Mouse (Mus musculus): Measurements from ENCODE around the gene Bsdc1.

Bsdc1 gene

DNA sequence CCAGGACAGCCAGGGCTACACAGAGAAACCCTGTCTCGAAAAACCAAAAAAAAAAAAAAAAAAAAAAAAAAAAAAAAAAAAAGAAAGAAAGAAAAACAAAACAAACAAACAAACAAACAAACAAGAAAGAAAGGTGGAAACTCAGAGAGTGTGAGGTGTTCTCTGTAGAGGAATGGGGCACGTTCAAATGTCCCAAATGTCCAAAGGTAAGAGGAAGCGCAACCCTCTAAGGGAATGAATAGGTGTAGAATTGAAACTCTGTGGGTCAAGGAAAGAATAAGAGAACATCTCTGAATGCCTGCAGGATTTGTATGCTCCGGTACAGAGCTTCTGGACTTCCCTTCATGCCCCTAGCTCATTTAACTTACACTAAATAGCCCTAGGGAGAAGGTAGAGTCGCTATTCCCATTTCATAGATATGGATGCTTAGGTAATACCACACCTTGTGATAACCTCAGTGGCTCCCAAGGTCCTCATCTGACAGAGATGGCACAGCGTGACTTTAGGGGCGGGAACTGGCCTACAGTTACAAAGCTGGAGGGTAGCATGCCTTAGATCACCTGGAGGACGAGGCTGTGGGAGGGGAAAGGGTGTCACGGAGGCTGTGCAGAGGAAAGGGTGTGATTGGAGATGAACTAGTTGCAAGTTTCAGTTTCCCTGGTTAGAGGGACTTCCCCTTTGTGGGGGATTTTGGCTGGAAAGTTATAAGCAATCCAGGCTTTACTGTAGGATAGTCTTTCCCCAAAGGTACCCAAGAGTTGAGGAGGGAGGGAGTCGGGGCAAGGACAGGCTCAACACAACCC is 46.3 kb downstream of the Bsdc1 start:
- H3K9me3 ChIP-seq (ENCODE audit: low read length) = no peaks in the 10 kb centered on the region
- no peaks in the 10 kb centered on the region for H3K27me3 ChIP-seq (ENCODE audit: insufficient read depth, low read length)
- TF ChIP-seq POU5F1 (IDR thresholded peaks at IDR 0.05; ENCODE audit: borderline replicate concordance, low read length) (no peak), CTCF (conservative IDR thresholded peaks at IDR 0.05; ENCODE audit: low read length) (no peak), NANOG (IDR thresholded peaks at IDR 0.05; ENCODE audit: borderline replicate concordance, low read length) (no peak)
- H3K4me1 ChIP-seq (replicated peaks; ENCODE audit: low read depth, low read length) = peaks cover 87% of the 10 kb centered on the region
- H3K36me3 ChIP-seq (ENCODE audit: insufficient read depth, low read length) = no peaks in the 10 kb centered on the region
- H3K4me3 ChIP-seq (replicated peaks; ENCODE audit: low read length) = no peak overlapping the region; the same call in 1 of the 2 replicates

DNA sequence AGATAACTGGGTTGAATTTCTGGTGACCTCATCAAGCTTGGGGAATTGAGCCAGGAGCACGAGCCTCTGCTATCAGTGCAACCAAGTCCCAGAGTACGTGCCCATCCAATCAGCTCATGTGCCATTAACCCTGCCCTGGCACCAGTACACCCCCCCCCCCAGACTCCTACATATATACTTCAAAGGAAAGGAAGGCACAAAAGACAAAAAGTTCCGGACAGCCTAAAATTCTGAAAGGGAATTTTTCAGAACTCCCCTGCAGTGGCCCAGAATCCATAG is 46.8 kb downstream of the Bsdc1 start:
- peaks cover 86% of the 10 kb centered on the region for H3K4me1 ChIP-seq (replicated peaks; ENCODE audit: low read depth, low read length)
- H3K4me3 ChIP-seq (replicated peaks; ENCODE audit: low read length) = no peak overlapping the region; the same call in 1 of the 2 replicates
- no peaks in the 10 kb centered on the region for H3K9me3 ChIP-seq (ENCODE audit: low read length)
- no peaks in the 10 kb centered on the region for H3K36me3 ChIP-seq (ENCODE audit: insufficient read depth, low read length)
- TF ChIP-seq CTCF (conservative IDR thresholded peaks at IDR 0.05; ENCODE audit: low read length) (no peak), NANOG (IDR thresholded peaks at IDR 0.05; ENCODE audit: borderline replicate concordance, low read length) (no peak), POU5F1 (IDR thresholded peaks at IDR 0.05; ENCODE audit: borderline replicate concordance, low read length) (no peak)
- no peaks in the 10 kb centered on the region for H3K27me3 ChIP-seq (ENCODE audit: insufficient read depth, low read length)

DNA sequence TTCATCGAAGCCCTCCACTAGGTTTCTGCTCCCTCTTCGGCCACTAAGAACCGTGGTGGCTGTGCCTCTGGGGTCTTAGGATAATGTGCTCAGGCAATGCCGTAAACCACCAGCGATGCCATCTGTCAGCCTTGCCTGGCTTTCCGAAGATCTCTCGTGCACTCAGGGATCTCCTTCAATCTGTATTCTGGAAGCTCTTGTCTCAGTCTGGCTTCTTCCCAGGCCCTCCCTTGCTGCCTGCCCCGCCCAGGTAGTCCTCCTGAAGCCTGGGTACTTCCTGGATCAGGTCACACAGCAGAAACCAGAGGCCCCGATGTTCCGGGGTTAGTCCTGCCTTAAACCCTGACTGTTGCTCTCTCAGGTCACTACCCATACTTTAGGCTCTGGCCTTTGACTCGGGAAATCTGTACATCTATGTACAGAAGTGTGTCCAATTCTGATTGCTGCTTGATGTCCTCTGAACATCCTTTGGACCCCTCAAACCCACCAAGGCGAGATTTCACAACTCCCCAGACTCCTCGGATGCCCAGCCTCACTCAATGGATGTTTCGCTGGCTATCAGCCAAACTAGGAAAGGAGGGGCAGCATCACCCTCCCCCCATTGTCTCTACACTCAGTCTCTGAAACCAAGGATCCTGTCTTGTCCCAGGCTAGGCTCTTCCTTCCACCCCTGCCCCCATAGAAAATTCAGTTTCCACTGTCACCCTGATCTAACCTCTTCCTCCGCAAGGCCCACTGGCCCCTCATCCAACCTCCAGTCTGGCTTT is 47.6 kb downstream of the Bsdc1 start:
- Histone ChIP-seq H3K4me3 (replicated peaks; ENCODE audit: low read length) (peak overlapping the region; percentile 43), H3K36me3 (ENCODE audit: insufficient read depth, low read length) (no peaks in the 10 kb centered on the region), H3K27me3 (ENCODE audit: insufficient read depth, low read length) (no peaks in the 10 kb centered on the region), H3K4me1 (replicated peaks; ENCODE audit: low read depth, low read length) (peaks cover 78% of the 10 kb centered on the region), H3K9me3 (ENCODE audit: low read length) (no peaks in the 10 kb centered on the region)
- TF ChIP-seq CTCF (conservative IDR thresholded peaks at IDR 0.05; ENCODE audit: low read length) = no peak
- TF ChIP-seq POU5F1 (IDR thresholded peaks at IDR 0.05; ENCODE audit: borderline replicate concordance, low read length) = no peak
- no peak for TF ChIP-seq NANOG (IDR thresholded peaks at IDR 0.05; ENCODE audit: borderline replicate concordance, low read length)

DNA sequence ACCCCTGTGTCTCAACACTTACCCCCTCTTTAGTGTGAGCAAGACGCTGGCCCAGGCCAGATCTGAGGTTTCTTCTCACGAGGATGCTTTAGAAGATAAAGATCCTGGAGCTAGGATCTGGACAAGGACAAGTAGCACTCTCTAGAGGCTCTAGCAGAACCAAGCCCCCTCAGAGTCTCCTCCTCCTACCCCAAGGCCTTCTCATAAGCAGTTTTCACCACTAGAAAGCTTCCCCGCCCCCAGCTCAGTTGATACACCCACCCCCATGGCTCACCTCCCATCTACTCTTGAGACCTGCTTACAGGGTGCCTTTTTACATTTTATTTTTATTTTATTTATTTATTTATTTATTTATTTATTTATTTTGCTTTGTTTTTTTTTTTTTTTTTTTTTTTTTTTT is 48.3 kb downstream of the Bsdc1 start:
- Histone ChIP-seq H3K36me3 (ENCODE audit: insufficient read depth, low read length) (peaks cover 2% of the 10 kb centered on the region), H3K4me1 (replicated peaks; ENCODE audit: low read depth, low read length) (peaks cover 72% of the 10 kb centered on the region), H3K9me3 (ENCODE audit: low read length) (no peaks in the 10 kb centered on the region), H3K4me3 (replicated peaks; ENCODE audit: low read length) (peak overlapping the region; percentile 43), H3K27me3 (ENCODE audit: insufficient read depth, low read length) (no peaks in the 10 kb centered on the region)
- TF ChIP-seq POU5F1 (IDR thresholded peaks at IDR 0.05; ENCODE audit: borderline replicate concordance, low read length) (no peak), NANOG (IDR thresholded peaks at IDR 0.05; ENCODE audit: borderline replicate concordance, low read length) (no peak), CTCF (conservative IDR thresholded peaks at IDR 0.05; ENCODE audit: low read length) (no peak)

DNA sequence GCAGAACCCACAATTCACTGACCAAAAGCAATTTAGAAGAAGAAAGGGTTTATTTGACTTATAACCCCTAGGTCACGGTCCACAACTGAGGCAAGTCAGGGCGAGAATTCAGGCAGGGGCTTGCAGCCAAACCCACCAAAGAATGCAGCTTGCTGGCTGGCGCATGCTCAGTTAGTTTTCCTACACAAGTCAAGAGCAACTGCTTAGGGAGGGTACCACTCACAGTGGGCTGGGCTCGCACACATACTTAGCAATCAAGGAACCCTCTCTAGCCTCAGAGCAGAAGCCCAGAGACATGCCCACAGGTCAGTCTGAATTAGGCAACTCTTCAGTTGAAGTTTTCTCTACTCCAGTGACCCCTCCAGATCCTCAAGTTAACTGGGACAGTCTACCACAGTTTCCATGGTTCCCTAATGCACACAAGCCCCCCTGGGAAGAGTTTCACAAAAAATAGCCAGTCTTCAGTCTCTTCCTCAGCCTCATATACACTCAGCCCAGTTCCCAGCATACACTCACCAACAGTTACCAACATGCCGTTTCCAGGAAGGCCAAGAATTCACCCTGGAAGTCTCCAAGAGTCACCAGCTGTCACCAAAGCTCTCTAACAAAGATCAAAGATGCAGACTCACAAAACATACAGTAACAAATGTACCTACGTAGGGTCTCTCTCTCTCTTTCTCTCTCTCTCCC is 49.5 kb downstream of the Bsdc1 start:
- 0 out of 2 replicates have a peak overlapping the region, but pooled peaks have one; percentile 32 for H3K4me3 ChIP-seq (replicated peaks; ENCODE audit: low read length)
- peaks cover 72% of the 10 kb centered on the region for H3K4me1 ChIP-seq (replicated peaks; ENCODE audit: low read depth, low read length)
- TF ChIP-seq CTCF (conservative IDR thresholded peaks at IDR 0.05; ENCODE audit: low read length) = no peak
- no peak for TF ChIP-seq NANOG (IDR thresholded peaks at IDR 0.05; ENCODE audit: borderline replicate concordance, low read length)
- no peak for TF ChIP-seq POU5F1 (IDR thresholded peaks at IDR 0.05; ENCODE audit: borderline replicate concordance, low read length)
- H3K9me3 ChIP-seq (ENCODE audit: low read length) = no peaks in the 10 kb centered on the region
- no peaks in the 10 kb centered on the region for H3K27me3 ChIP-seq (ENCODE audit: insufficient read depth, low read length)
- peaks cover 15% of the 10 kb centered on the region for H3K36me3 ChIP-seq (ENCODE audit: insufficient read depth, low read length)

DNA sequence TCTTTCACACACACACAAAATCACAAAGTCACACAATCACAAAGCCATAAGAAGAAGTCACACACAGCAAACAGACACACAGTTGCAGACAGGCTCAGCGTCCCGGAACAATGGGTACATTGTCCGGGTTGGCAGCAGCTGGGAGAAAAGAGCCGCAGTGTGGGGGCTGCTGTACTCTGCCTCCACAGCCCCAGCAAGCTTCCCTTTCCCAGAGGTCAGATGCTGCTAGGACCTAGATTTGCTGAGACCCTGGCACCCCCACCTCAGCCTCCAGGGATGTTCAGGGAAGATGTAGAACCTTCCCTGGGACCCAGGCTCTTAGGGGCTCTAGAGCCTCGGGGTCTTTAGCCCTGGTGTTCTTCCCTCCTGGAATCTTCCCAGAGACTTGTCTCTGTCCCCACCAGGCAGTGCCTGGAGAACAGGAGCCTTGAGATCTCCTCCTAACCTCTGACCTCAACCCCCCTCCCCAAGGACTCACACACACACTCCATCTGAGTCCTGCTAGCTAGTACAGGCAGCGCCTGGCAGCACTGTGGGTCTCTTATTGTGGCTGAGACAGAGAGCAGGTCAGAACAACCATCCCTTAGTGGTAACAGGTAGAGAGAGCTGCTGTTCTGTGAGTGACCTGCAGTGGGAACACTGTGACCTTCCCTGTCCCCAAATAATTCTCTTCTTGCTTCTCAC is 50.2 kb downstream of the Bsdc1 start:
- Histone ChIP-seq H3K4me3 (replicated peaks; ENCODE audit: low read length) (no peak overlapping the region), H3K36me3 (ENCODE audit: insufficient read depth, low read length) (peaks cover 17% of the 10 kb centered on the region), H3K27me3 (ENCODE audit: insufficient read depth, low read length) (no peaks in the 10 kb centered on the region), H3K4me1 (replicated peaks; ENCODE audit: low read depth, low read length) (peaks cover 73% of the 10 kb centered on the region), H3K9me3 (ENCODE audit: low read length) (no peaks in the 10 kb centered on the region)
- no peak for TF ChIP-seq NANOG (IDR thresholded peaks at IDR 0.05; ENCODE audit: borderline replicate concordance, low read length)
- no peak for TF ChIP-seq POU5F1 (IDR thresholded peaks at IDR 0.05; ENCODE audit: borderline replicate concordance, low read length)
- TF ChIP-seq CTCF (conservative IDR thresholded peaks at IDR 0.05; ENCODE audit: low read length) = no peak

DNA sequence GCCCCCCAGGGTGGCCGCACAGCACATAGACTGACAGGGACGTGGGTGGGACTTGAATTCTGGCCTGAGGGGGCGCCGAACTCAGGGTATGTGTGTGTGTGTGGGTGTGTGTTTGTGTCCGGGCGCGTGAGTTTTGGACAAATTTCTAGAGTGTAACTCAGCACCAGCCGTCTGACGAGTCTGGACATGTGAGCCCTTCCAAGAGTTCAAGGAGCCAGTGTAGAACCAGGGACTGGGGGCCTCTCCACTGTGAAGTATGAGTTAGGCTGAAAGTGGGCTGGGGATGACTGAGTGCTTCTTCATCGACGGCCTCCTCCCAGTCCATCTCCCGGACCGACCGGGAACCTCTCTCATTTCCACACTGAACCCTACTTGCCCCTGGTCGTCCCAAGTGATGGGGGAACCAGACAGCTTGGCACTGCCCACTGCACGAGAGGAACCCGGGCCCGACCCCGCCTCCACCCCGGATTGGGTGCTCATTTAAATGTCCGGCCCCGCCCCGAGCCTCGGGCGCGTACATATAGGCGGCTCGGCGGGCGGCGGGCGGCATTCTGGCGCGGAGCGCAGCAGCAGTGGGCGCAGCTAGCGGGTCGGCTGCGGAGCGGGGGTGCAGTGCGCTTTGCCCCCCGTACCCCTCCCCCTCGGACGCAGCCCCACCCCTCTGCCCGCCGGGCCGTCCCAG is 51.8 kb downstream of the Bsdc1 start, which contains the start of gene Marcksl1:
TSS of gene Marcksl1 (plus strand) at position 496 of the 682 bp plus-strand sequence.
- H3K9me3 ChIP-seq (ENCODE audit: low read length) = no peaks in the 10 kb centered on the region
- H3K4me1 ChIP-seq (replicated peaks; ENCODE audit: low read depth, low read length) = peaks cover 75% of the 10 kb centered on the region
- TF ChIP-seq CTCF (conservative IDR thresholded peaks at IDR 0.05; ENCODE audit: low read length) = no peak
- TF ChIP-seq POU5F1 (IDR thresholded peaks at IDR 0.05; ENCODE audit: borderline replicate concordance, low read length) = no peak
- no peak for TF ChIP-seq NANOG (IDR thresholded peaks at IDR 0.05; ENCODE audit: borderline replicate concordance, low read length)
- H3K27me3 ChIP-seq (ENCODE audit: insufficient read depth, low read length) = no peaks in the 10 kb centered on the region
- H3K4me3 ChIP-seq (replicated peaks; ENCODE audit: low read length) = peak within 1 kb of the TSS; percentile 91
- H3K36me3 ChIP-seq (ENCODE audit: insufficient read depth, low read length) = peaks cover 34% of the 10 kb centered on the region
